Mouse (Mus musculus): ENCODE measurements around the gene Ggt6.

DNA sequence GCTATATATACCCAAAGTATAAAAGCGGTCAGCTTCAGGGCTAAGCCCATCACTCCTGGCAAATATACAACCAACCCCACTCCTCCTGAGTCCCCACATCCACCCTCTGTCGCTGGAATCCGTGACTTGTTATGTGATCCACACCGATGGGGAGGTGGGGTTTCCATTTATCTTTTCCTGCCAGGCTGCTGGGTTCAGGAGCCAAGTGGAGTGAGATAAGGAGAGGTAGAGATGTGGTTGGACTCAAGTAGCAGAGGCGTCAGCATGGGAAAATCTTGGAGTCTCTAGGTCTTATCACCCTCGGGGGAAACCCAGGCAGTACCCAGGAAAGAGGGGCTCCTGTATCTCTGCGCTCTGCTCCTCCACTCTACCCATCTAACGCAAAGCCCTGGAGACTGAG is 20.2 kb upstream of the Ggt6 start:
- TF ChIP-seq EP300 (IDR thresholded peaks at IDR 0.05) (no peak), CTCF (IDR thresholded peaks at IDR 0.05) (no peak)
